Mouse (Mus musculus) layer of hippocampus, adult 2 months (tissue): Measurements from ENCODE around the gene 4930404H24Rik. TPM values are rescaled to one million over a fixed set of nuclear protein-coding genes. Genes with fewer than 3 reads are reported as not detected.

Experiments
- DNase-seq, 2 experiments: peaks; one replicate each; pipeline ENCODE4 v3.0.0; 2022; ENCODE audit warnings: low spot score in 2 of 2
- H3K27ac ChIP-seq: fragments of 200-600 bp; 2 replicates; pipeline ENCODE4 v1.8.1; 2022
- H3K4me3 ChIP-seq: fragments of 200-600 bp; 2 replicates; pipeline ENCODE4 v1.8.1; 2022; ENCODE audit warnings: mild to moderate bottlenecking
- CTCF ChIP-seq: fragments of 200-600 bp; conservative IDR thresholded peaks from 2 replicates; pipeline ENCODE4 v1.8.1; 2022; ENCODE audit warnings: antibody characterized with exemption, mild to moderate bottlenecking, moderate library complexity
- total RNA-seq, 2 experiments: library from RNA; stranded (reverse); gene quantifications; 2 replicates each; pipeline ENCODE4 v1.2.3; 2021

The 4930404H24Rik gene
- total RNA-seq, 2 experiments from 2014 or later, result not detected

- Histone ChIP-seq H3K4me3 (no peak overlapping the region), H3K27ac (no peak overlapping the region)
- no peak for TF ChIP-seq CTCF
- DNase-seq, result no peak
Measured at GRCm38 (mm10) chr2:153457467-153457866, 35.1 kb upstream of the 4930404H24Rik start.

DNA sequence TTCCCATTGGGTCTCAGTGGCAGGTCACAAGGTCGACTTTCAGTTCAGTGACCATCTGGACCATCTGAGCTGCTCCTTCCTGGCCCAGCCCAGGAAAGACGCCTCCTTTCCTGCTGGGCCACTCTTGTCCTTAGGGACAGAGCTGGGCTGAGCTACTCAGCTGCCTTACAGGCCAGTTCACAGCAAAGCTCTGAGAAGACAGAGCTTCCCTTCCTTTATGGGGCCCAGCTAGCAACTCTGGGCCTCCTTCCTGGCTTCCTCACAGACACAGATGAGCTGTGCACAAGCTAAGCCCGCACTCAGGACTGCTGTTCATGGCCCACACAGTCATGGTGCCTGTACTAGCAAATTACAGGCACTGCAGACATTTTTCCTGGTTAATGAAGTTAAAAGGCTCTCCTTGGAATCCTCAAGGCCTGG is 34.6 kb upstream of the 4930404H24Rik start:
- H3K27ac ChIP-seq, result peak overlapping the region; percentile 39; the same call in 1 of the 2 replicates

GRCm38 (mm10) chr2:153463257-153463656 is 29.3 kb upstream of the 4930404H24Rik start:
- peak; percentile 34; the same call in 1 of the 2 replicates for TF ChIP-seq CTCF
- Histone ChIP-seq H3K4me3 (no peak overlapping the region), H3K27ac (no peak overlapping the region)
- DNase-seq, result no peak

More for the DNA sequence above, 34.6 kb upstream of the 4930404H24Rik start:
- no peak for DNase-seq
- no peak overlapping the region for H3K4me3 ChIP-seq
- no peak for TF ChIP-seq CTCF

- H3K4me3 ChIP-seq, result no peak overlapping the region
- TF ChIP-seq CTCF, result no peak
- no peak overlapping the region for H3K27ac ChIP-seq
- no peak for DNase-seq
Measured at GRCm38 (mm10) chr2:153467372-153467771, 25.2 kb upstream of the 4930404H24Rik start.

DNA sequence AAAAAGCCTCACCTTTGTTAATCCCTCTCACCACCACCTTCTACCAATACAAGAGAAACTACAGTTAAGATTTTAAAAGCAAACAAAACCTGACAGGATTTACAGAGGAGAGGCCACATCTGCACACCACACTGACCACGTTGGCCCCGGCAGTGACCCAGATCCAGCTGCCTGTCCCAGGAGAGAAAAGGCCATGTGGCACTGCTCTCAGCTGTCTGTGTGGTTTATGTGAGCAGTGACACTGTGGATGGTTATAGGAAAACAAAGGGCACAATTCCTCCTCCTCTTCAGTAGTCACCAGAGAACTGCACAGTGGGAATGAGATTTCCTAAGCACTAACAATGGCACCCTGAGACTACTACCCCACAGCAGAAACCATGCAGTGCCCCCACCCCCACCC is 23.3 kb upstream of the 4930404H24Rik start:
- no peak overlapping the region for H3K27ac ChIP-seq
- TF ChIP-seq CTCF, result no peak
- DNase-seq, result no peak
- H3K4me3 ChIP-seq, result no peak overlapping the region

GRCm38 (mm10) chr2:153469764-153470163 is 22.8 kb upstream of the 4930404H24Rik start:
- no peak for DNase-seq
- Histone ChIP-seq H3K27ac (peak overlapping the region; percentile 23; the same call in 1 of the 2 replicates), H3K4me3 (no peak overlapping the region)
- no peak for TF ChIP-seq CTCF

DNA sequence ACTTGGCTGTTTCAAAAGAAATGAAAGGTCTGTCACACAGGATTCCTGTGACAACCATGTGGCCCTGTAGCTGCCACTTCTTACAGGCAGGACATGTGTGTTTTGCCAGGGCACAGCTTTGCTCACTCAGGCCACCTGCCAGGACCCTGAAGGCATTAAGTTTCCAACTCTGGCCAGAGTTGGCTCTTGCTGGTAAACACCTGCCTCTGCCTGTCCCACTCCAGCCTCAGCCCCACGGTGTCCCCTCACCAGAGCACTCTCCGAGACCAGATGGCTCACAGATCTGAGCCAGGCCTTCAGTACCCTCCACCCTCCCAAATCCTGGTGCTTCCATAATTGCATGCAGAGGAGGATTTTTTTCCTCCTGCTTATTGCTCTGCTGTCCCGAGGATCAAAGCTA is 21.6 kb upstream of the 4930404H24Rik start:
- no peak for DNase-seq
- H3K27ac ChIP-seq, result peak overlapping the region; percentile 23; the same call in 1 of the 2 replicates
- no peak overlapping the region for H3K4me3 ChIP-seq
- TF ChIP-seq CTCF, result no peak

DNA sequence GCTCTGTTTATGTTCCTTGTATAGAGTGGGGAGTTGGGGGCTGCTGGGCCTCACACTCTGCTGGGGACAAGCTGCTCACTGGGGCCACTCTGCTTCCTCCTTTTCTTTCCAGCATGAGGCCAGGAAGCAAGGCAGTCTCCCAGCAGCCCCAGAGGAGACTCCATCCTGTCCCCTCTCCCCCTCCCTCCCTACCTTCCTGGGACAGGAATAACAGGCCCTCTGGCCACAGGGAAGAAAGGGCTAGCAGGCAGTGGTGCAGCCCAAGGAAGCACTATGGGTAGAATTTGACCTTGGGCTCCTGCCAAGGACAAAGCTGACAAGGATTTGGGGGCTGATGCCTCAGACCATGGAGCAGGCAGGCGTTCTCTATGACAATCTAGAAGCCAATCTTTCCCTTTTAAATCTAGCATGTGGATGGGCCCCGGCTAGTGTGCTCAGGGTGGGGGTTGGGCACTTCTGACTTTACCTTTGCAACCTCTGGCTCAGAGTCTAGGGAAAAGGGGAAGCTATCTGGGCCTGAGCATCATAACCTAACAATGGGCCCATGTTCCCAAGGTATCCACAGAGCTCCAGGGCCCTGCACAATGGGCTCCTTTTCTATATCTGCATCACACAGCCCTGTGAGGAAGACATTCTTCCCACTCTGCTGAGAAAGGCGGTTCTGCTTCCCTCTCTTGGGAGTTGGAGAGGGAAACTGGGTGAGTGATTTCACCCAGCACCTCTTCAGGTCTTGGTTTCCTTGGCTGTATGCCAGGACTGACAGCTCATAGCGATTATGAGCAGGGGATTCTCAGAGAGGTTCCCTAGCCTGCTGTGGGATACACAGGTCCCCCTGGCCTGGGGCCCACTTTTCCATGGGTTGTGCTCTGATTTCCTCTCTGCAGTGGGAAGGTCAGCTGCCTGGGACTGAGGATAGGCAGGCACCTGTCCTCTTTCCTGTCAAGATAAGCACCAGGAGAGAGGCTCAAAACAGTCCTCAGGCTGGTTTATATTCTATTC is 17.2 kb upstream of the 4930404H24Rik start:
- no peak for TF ChIP-seq CTCF
- no peak overlapping the region for H3K4me3 ChIP-seq
- DNase-seq, result no peak
- H3K27ac ChIP-seq, result no peak overlapping the region

- peak in 1 of 2 experiments; percentile 79 for DNase-seq
- TF ChIP-seq CTCF, result peak; percentile 94
- Histone ChIP-seq H3K4me3 (no peak overlapping the region), H3K27ac (peak overlapping the region; percentile 41)
Measured at GRCm38 (mm10) chr2:153478583-153478982, 14.0 kb upstream of the 4930404H24Rik start.

GRCm38 (mm10) chr2:153479486-153479885 is 13.1 kb upstream of the 4930404H24Rik start:
- Histone ChIP-seq H3K27ac (no peak overlapping the region), H3K4me3 (no peak overlapping the region)
- DNase-seq, result no peak
- no peak for TF ChIP-seq CTCF

DNA sequence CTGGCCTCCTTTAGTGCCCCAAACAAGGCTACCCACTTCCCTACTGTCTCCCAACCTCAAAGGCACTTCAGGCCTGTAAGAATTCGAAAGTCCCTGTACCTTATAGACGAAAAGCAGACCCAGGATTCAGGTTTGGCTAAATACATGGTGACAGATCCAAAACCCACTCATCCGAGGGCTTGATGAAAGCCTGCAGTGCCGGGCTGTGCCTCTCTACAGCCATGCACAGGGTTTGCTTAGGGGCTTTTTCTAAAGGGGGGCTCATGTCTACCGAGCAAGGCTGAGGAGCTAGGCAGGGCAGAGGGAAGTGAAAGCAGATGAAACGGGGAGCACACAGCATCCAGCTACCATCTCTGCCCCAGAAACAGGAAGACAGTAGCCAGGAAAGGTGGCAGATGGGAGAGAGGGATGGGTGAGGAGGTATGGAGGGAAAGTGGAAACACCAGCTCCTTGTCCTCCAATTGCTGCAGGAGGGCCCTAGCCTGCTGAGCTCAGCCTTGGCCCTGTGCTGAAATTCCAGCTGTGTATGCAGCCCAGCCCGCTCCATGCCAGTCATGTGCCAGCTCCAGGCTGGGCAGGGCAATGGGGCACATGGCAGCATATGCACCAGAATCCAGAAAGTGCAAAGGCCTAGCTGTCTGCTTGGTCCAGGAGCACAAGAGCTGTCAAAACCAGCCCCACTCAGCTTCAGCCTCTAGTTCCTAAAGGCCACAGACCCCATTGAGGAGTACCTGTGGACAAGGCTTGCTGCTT is 11.3 kb upstream of the 4930404H24Rik start:
- no peak for TF ChIP-seq CTCF
- DNase-seq, result no peak
- Histone ChIP-seq H3K27ac (peak overlapping the region; percentile 36; the same call in 1 of the 2 replicates), H3K4me3 (no peak overlapping the region)

DNA sequence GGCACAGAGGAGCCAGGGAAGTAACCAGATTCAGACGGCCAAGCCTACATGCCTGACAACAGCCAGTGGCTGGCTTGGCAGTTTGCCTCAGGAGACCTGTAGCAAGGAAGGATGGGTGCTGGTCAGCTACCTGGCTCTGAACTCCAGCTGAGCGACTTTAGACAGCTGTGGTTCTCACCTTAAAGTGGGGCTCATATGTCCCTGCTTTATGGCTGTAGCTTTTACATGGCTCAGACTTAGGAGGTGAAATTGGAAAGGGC is 10.8 kb upstream of the 4930404H24Rik start:
- Histone ChIP-seq H3K27ac (peak overlapping the region; percentile 36; the same call in 1 of the 2 replicates), H3K4me3 (no peak overlapping the region)
- no peak for TF ChIP-seq CTCF
- no peak for DNase-seq
